Mouse (Mus musculus): ENCODE results near the gene Ppm1h. TPM values are rescaled to one million over a fixed set of nuclear protein-coding genes. Genes with fewer than 3 reads are reported as not detected.

Gene Ppm1h
- total and polyA plus RNA-seq, 3 experiments, result 6.9 to 14.9 TPM; not detected in 1

- Histone ChIP-seq H3K79me2 (ENCODE audit: control insufficient read depth, insufficient read depth, low read length, poor library complexity) (no peaks in the 10 kb centered on the region), H3K27ac (ENCODE audit: control insufficient read depth, low read depth, low read length) (no peak overlapping the region), H3K4me3 (ENCODE audit: control insufficient read depth in 1 of 2, insufficient read depth in 1 of 2, low read depth in 2 of 2, low read length in 2 of 2) (no peak overlapping the region), H3K9me3 (replicated peaks; ENCODE audit: insufficient read depth, low read length) (no peaks in the 10 kb centered on the region), H3K9ac (ENCODE audit: control insufficient read depth, low read depth, low read length, poor library complexity, severe bottlenecking) (no peak overlapping the region), H3K27me3 (ENCODE audit: control insufficient read depth in 1 of 2, insufficient read depth in 2 of 2, low read length in 2 of 2) (no peaks in the 10 kb centered on the region), H3K4me1 (ENCODE audit: control insufficient read depth in 1 of 2, insufficient read depth in 2 of 2, low read length in 2 of 2) (no peaks in the 10 kb centered on the region), H3K36me3 (ENCODE audit: control insufficient read depth in 1 of 2, insufficient read depth in 2 of 2, low read length in 2 of 2) (no peaks in the 10 kb centered on the region)
- TF ChIP-seq JUND (IDR thresholded peaks at IDR 0.05; ENCODE audit: low read depth, low read length), result peak; percentile 52; the same call in 1 of the 2 replicates
- no peak for TF ChIP-seq E2F4 (IDR thresholded peaks at IDR 0.05; ENCODE audit: borderline replicate concordance, low read depth, low read length)
- peak; percentile 24 for DNase-seq (ENCODE audit: low read depth, low spot score)
Observed at GRCm38 (mm10) chr10:122854571-122854970, 176.0 kb downstream of the Ppm1h start.

- DNase-seq (ENCODE audit: low read depth, low spot score), result no peak
- no peak for TF ChIP-seq HCFC1 (IDR thresholded peaks at IDR 0.05; ENCODE audit: low read depth, low read length)
- no peak for TF ChIP-seq MAFK (IDR thresholded peaks at IDR 0.05; ENCODE audit: borderline replicate concordance, low read depth, low read length)
Observed at GRCm38 (mm10) chr10:122855149-122855548, 176.6 kb downstream of the Ppm1h start.

GRCm38 (mm10) chr10:122856040-122856764 is 177.6 kb downstream of the Ppm1h start:
- no peaks in the 10 kb centered on the region for H3K27me3 ChIP-seq (ENCODE audit: control insufficient read depth in 1 of 2, insufficient read depth in 2 of 2, low read length in 2 of 2)
- no peak overlapping the region for H3K9ac ChIP-seq (ENCODE audit: control insufficient read depth, low read depth, low read length, poor library complexity, severe bottlenecking)
- no peaks in the 10 kb centered on the region for H3K79me2 ChIP-seq (ENCODE audit: control insufficient read depth, insufficient read depth, low read length, poor library complexity)
- no peak overlapping the region for H3K4me3 ChIP-seq (ENCODE audit: control insufficient read depth in 1 of 2, insufficient read depth in 1 of 2, low read depth in 2 of 2, low read length in 2 of 2)
- no peak for DNase-seq (ENCODE audit: low read depth, low spot score)
- no peak overlapping the region for H3K27ac ChIP-seq (ENCODE audit: control insufficient read depth, low read depth, low read length)
- H3K4me1 ChIP-seq (ENCODE audit: control insufficient read depth in 1 of 2, insufficient read depth in 2 of 2, low read length in 2 of 2), result no peaks in the 10 kb centered on the region
- H3K36me3 ChIP-seq (ENCODE audit: control insufficient read depth in 1 of 2, insufficient read depth in 2 of 2, low read length in 2 of 2), result no peaks in the 10 kb centered on the region
- TF ChIP-seq CHD2 (IDR thresholded peaks at IDR 0.05; ENCODE audit: low read length) (no peak), MAFK (IDR thresholded peaks at IDR 0.05; ENCODE audit: borderline replicate concordance, low read depth, low read length) (no peak), ZKSCAN1 (IDR thresholded peaks at IDR 0.05; ENCODE audit: low read depth, low read length) (no peak), HCFC1 (IDR thresholded peaks at IDR 0.05; ENCODE audit: low read depth, low read length) (no peak), MYB (IDR thresholded peaks at IDR 0.05; ENCODE audit: low read depth, low read length) (no peak), MXI1 (IDR thresholded peaks at IDR 0.05; ENCODE audit: low read depth, low read length) (no peak), E2F4 (IDR thresholded peaks at IDR 0.05; ENCODE audit: borderline replicate concordance, low read depth, low read length) (no peak), CTCF (IDR thresholded peaks at IDR 0.05 in 2 of 3, conservative IDR thresholded peaks at IDR 0.05 in 1 of 3; ENCODE audit: control insufficient read depth in 1 of 3, insufficient read depth in 1 of 3, low read depth in 2 of 3, low read length in 3 of 3, poor library complexity in 1 of 3, severe bottlenecking in 1 of 3) (no peak), JUND (IDR thresholded peaks at IDR 0.05; ENCODE audit: low read depth, low read length) (no peak), EP300 (IDR thresholded peaks at IDR 0.05; ENCODE audit: low read depth in 1 of 2, low read length in 2 of 2) (no peak), GATA1 (IDR thresholded peaks at IDR 0.05; ENCODE audit: low read depth, low read length) (no peak), MYC (IDR thresholded peaks at IDR 0.05; ENCODE audit: low read depth, low read length) (no peak)
- no peaks in the 10 kb centered on the region for H3K9me3 ChIP-seq (replicated peaks; ENCODE audit: insufficient read depth, low read length)

More at GRCm38 (mm10) chr10:122855149-122855548, 176.6 kb downstream of the Ppm1h start:
- H3K9me3 ChIP-seq (replicated peaks; ENCODE audit: insufficient read depth, low read length), result no peaks in the 10 kb centered on the region
- H3K4me3 ChIP-seq (ENCODE audit: control insufficient read depth in 1 of 2, insufficient read depth in 1 of 2, low read depth in 2 of 2, low read length in 2 of 2), result no peak overlapping the region
- H3K27me3 ChIP-seq (ENCODE audit: control insufficient read depth in 1 of 2, insufficient read depth in 2 of 2, low read length in 2 of 2), result no peaks in the 10 kb centered on the region
- H3K4me1 ChIP-seq (ENCODE audit: control insufficient read depth in 1 of 2, insufficient read depth in 2 of 2, low read length in 2 of 2), result no peaks in the 10 kb centered on the region
- H3K79me2 ChIP-seq (ENCODE audit: control insufficient read depth, insufficient read depth, low read length, poor library complexity), result no peaks in the 10 kb centered on the region
- H3K9ac ChIP-seq (ENCODE audit: control insufficient read depth, low read depth, low read length, poor library complexity, severe bottlenecking), result no peak overlapping the region
- H3K27ac ChIP-seq (ENCODE audit: control insufficient read depth, low read depth, low read length), result no peak overlapping the region
- H3K36me3 ChIP-seq (ENCODE audit: control insufficient read depth in 1 of 2, insufficient read depth in 2 of 2, low read length in 2 of 2), result no peaks in the 10 kb centered on the region
